Mouse (Mus musculus): ENCODE results near the gene Spock1. TPM values are rescaled to one million over a fixed set of nuclear protein-coding genes. Genes with fewer than 3 reads are reported as not detected.

Gene Spock1
- total and polyA plus RNA-seq, 2 experiments: not detected

DNA sequence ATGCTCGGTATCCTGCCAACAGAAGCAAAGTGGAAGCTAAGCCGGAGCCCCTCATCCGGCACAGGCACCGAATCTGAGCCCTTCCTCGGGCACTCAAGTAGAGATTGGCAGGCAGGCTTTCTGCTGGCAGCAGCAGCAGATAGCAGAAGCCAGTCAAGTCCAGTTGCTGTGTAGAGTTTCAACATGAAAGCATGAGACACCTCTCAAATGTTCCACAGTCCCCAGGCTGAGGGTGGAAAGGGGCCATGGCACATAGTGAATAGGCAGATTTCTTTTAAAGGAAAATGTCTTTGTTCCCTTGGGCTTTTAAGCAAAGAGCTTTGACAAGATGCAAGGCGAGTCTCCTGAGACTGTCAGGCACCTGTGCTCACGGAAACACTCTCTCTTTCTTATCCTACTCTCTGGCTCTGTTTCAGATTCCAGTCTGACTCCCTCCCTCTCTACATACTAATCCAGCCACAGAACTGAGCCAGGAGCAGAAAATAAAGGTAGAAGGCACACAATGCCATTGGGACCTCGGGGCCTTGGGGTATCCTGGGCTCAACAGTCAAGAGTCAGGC is 371.1 kb downstream of the Spock1 start:
- no peaks in the 10 kb centered on the region for H3K27me3 ChIP-seq (ENCODE audit: control insufficient read depth, insufficient read depth, low read length)
- H3K36me3 ChIP-seq (ENCODE audit: control insufficient read depth, insufficient read depth, low read length): no peaks in the 10 kb centered on the region
- WGBS: 78% methylated on average over 8 of the region's 8 CpGs
- no peaks in the 10 kb centered on the region for H3K4me1 ChIP-seq (ENCODE audit: control insufficient read depth, insufficient read depth, low read length)
- no peak for TF ChIP-seq POLR2A (IDR thresholded peaks at IDR 0.05; ENCODE audit: extremely low read depth, insufficient read depth, low read length)
- no peak for TF ChIP-seq CTCF (IDR thresholded peaks at IDR 0.05; ENCODE audit: low read depth, low read length)
- H3K4me3 ChIP-seq (ENCODE audit: insufficient read depth, low read depth, low read length): no peak overlapping the region
- no peak overlapping the region for H3K27ac ChIP-seq (replicated peaks; ENCODE audit: insufficient read depth, low read depth, low read length)
- no peak overlapping the region for H3K9ac ChIP-seq (ENCODE audit: low read depth, low read length)
- DNase-seq (ENCODE audit: extremely low read depth, low read depth, low spot score): no peak
- H3K79me2 ChIP-seq (ENCODE audit: control insufficient read depth, insufficient read depth, low read length): no peaks in the 10 kb centered on the region

- Histone ChIP-seq H3K27me3 (ENCODE audit: control insufficient read depth, insufficient read depth, low read length) (no peaks in the 10 kb centered on the region), H3K9ac (ENCODE audit: low read depth, low read length) (no peak overlapping the region), H3K79me2 (ENCODE audit: control insufficient read depth, insufficient read depth, low read length) (no peaks in the 10 kb centered on the region), H3K4me1 (ENCODE audit: control insufficient read depth, insufficient read depth, low read length) (no peaks in the 10 kb centered on the region), H3K4me3 (ENCODE audit: insufficient read depth, low read depth, low read length) (no peak overlapping the region), H3K27ac (replicated peaks; ENCODE audit: insufficient read depth, low read depth, low read length) (no peak overlapping the region), H3K36me3 (ENCODE audit: control insufficient read depth, insufficient read depth, low read length) (no peaks in the 10 kb centered on the region)
- WGBS: 72% methylated on average over 7 of the region's 7 CpGs
- no peak for TF ChIP-seq POLR2A (IDR thresholded peaks at IDR 0.05; ENCODE audit: extremely low read depth, insufficient read depth, low read length)
- TF ChIP-seq CTCF (IDR thresholded peaks at IDR 0.05; ENCODE audit: low read depth, low read length): no peak
- no peak for DNase-seq (ENCODE audit: extremely low read depth, low read depth, low spot score)
These were observed 373.8 kb downstream of the Spock1 start for GRCm38 (mm10) chr13:57534325-57534724.

GRCm38 (mm10) chr13:57525946-57526345 is 382.2 kb downstream of the Spock1 start:
- Histone ChIP-seq H3K9ac (ENCODE audit: low read depth, low read length) (no peak overlapping the region), H3K4me3 (ENCODE audit: insufficient read depth, low read depth, low read length) (no peak overlapping the region), H3K36me3 (ENCODE audit: control insufficient read depth, insufficient read depth, low read length) (no peaks in the 10 kb centered on the region), H3K27ac (replicated peaks; ENCODE audit: insufficient read depth, low read depth, low read length) (no peak overlapping the region), H3K4me1 (ENCODE audit: control insufficient read depth, insufficient read depth, low read length) (no peaks in the 10 kb centered on the region), H3K27me3 (ENCODE audit: control insufficient read depth, insufficient read depth, low read length) (no peaks in the 10 kb centered on the region), H3K79me2 (ENCODE audit: control insufficient read depth, insufficient read depth, low read length) (no peaks in the 10 kb centered on the region)
- DNase-seq (ENCODE audit: extremely low read depth, low read depth, low spot score): no peak
- no peak for TF ChIP-seq CTCF (IDR thresholded peaks at IDR 0.05; ENCODE audit: low read depth, low read length)
- TF ChIP-seq POLR2A (IDR thresholded peaks at IDR 0.05; ENCODE audit: extremely low read depth, insufficient read depth, low read length): no peak

DNA sequence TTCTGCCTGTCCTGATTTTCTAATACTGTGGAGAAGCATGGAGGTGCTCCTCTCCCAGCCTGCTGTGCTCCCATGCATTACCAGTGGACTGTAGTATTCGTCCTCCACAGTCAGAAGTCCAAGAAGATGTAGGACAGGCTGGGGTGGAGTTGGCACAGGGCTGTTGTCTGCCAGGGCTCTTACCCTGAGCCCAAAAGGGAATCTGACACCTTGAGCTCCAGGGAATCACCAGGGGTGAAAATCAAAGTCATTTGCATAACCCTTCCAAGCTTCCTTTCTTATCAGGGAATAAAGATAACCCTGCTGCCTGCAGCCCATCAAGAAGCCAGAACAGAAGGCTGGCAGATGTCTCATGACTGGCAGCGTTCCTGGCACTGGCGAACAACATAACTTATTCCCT is 383.6 kb downstream of the Spock1 start:
- Histone ChIP-seq H3K79me2 (ENCODE audit: control insufficient read depth, insufficient read depth, low read length) (no peaks in the 10 kb centered on the region), H3K36me3 (ENCODE audit: control insufficient read depth, insufficient read depth, low read length) (no peaks in the 10 kb centered on the region), H3K4me1 (ENCODE audit: control insufficient read depth, insufficient read depth, low read length) (no peaks in the 10 kb centered on the region), H3K27me3 (ENCODE audit: control insufficient read depth, insufficient read depth, low read length) (no peaks in the 10 kb centered on the region), H3K4me3 (ENCODE audit: insufficient read depth, low read depth, low read length) (no peak overlapping the region), H3K9ac (ENCODE audit: low read depth, low read length) (no peak overlapping the region), H3K27ac (replicated peaks; ENCODE audit: insufficient read depth, low read depth, low read length) (no peak overlapping the region)
- TF ChIP-seq CTCF (IDR thresholded peaks at IDR 0.05; ENCODE audit: low read depth, low read length): no peak
- TF ChIP-seq POLR2A (IDR thresholded peaks at IDR 0.05; ENCODE audit: extremely low read depth, insufficient read depth, low read length): no peak
- DNase-seq (ENCODE audit: extremely low read depth, low read depth, low spot score): no peak
- WGBS: 65% methylated on average over 3 of the region's 3 CpGs

GRCm38 (mm10) chr13:57523366-57523765 is 384.8 kb downstream of the Spock1 start:
- Histone ChIP-seq H3K27ac (replicated peaks; ENCODE audit: insufficient read depth, low read depth, low read length) (no peak overlapping the region), H3K4me3 (ENCODE audit: insufficient read depth, low read depth, low read length) (no peak overlapping the region), H3K36me3 (ENCODE audit: control insufficient read depth, insufficient read depth, low read length) (no peaks in the 10 kb centered on the region), H3K27me3 (ENCODE audit: control insufficient read depth, insufficient read depth, low read length) (no peaks in the 10 kb centered on the region), H3K9ac (ENCODE audit: low read depth, low read length) (no peak overlapping the region), H3K4me1 (ENCODE audit: control insufficient read depth, insufficient read depth, low read length) (no peaks in the 10 kb centered on the region), H3K79me2 (ENCODE audit: control insufficient read depth, insufficient read depth, low read length) (no peaks in the 10 kb centered on the region)
- TF ChIP-seq POLR2A (IDR thresholded peaks at IDR 0.05; ENCODE audit: extremely low read depth, insufficient read depth, low read length) (no peak), CTCF (IDR thresholded peaks at IDR 0.05; ENCODE audit: low read depth, low read length) (no peak)
- WGBS: 78% methylated on average over 5 of the region's 5 CpGs
- no peak for DNase-seq (ENCODE audit: extremely low read depth, low read depth, low spot score)

- Histone ChIP-seq H3K79me2 (ENCODE audit: control insufficient read depth, insufficient read depth, low read length) (no peaks in the 10 kb centered on the region), H3K9ac (ENCODE audit: low read depth, low read length) (no peak overlapping the region), H3K4me3 (ENCODE audit: insufficient read depth, low read depth, low read length) (no peak overlapping the region), H3K4me1 (ENCODE audit: control insufficient read depth, insufficient read depth, low read length) (no peaks in the 10 kb centered on the region), H3K27ac (replicated peaks; ENCODE audit: insufficient read depth, low read depth, low read length) (no peak overlapping the region), H3K27me3 (ENCODE audit: control insufficient read depth, insufficient read depth, low read length) (no peaks in the 10 kb centered on the region), H3K36me3 (ENCODE audit: control insufficient read depth, insufficient read depth, low read length) (no peaks in the 10 kb centered on the region)
- WGBS: 77% methylated on average over 4 of the region's 4 CpGs
- no peak for DNase-seq (ENCODE audit: extremely low read depth, low read depth, low spot score)
- TF ChIP-seq POLR2A (IDR thresholded peaks at IDR 0.05; ENCODE audit: extremely low read depth, insufficient read depth, low read length) (no peak), CTCF (IDR thresholded peaks at IDR 0.05; ENCODE audit: low read depth, low read length) (no peak)
These were observed 385.8 kb downstream of the Spock1 start for GRCm38 (mm10) chr13:57522319-57522718.

Data from liver, adult 2 months (tissue).